Mouse (Mus musculus): ENCODE measurements at regions not wholly inside any gene's neighbourhood (a gene's known extent, or its start where the extent isn't known, plus 50 kb on each side); places are given as distances from the start of the nearest gene placed in this dataset.
"Not testable (repeated sequence)": the region's sequence is repeated elsewhere in the genome, so short reads cannot be mapped to it uniquely, and the experiment has no call there.

GRCm38 (mm10) chr5:76081379-76081778 lies 58.7 kb upstream of the Srd5a3 start:
- in situ Hi-C loops (cut with MboI, MseI): not testable (repeated sequence)

DNA sequence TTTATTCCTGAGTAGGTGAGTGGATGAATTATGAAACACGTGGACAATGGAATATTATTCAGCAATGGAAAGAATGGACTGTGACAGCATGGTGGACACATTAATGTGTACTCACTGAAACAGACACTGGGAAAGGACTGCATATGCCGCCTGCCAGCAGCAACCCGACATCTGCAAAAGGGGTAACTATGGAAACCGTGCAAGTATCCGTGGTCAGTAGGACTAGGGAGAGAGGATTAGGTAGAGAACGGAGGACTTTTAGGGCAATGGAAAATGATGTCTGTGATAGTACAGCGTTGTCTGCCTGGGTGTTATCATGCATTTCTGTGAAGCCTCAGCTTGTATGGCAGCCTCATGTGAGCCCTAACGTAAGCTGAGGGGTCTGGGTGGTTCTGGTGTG lies 59.6 kb upstream of the Srd5a3 start:
- in situ Hi-C loops (cut with MboI, MseI): no loop called here

GRCm38 (mm10) chr5:76079204-76080025 lies 60.7 kb upstream of the Srd5a3 start:
- in situ Hi-C loops (cut with MboI, MseI): loop anchor here in 1 of 2 experiments (5.0 kb wide), 1 partner anchor 33 kb away; no protein-coding TSS in a partner anchor

GRCm38 (mm10) chr5:76078485-76078884 lies 61.6 kb upstream of the Srd5a3 start:
- in situ Hi-C loops (cut with MboI, MseI): loop anchor here in 1 of 2 experiments (5.0 kb wide), 1 partner anchor 34 kb away; no protein-coding TSS in a partner anchor

GRCm38 (mm10) chr5:76076283-76076682 lies 63.8 kb upstream of the Srd5a3 start:
- in situ Hi-C loops (cut with MboI, MseI): loop anchor here in 1 of 2 experiments (5.0 kb wide), 1 partner anchor 36 kb away; no protein-coding TSS in a partner anchor

DNA sequence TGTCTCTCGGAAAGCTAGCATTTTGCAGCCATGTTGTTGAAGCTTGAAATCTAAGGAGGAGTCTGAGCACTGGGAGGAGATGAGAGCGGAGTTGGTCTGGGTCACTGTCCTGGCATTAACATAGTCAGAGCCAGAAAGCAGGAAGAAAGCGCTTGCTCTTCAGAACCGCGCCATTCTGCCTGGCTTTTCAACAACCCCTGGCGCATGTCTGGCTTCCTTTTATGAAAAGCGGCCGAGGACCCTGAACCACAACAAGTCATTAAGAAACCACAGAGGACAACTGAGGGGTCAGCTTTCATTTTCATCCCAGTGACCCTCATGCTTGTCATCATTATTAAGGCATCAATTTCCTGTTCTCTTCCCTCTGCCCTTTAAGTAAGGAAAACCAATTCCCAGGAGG lies 64.7 kb upstream of the Srd5a3 start:
- in situ Hi-C loops (cut with MboI, MseI): loop anchor here in 1 of 2 experiments (5.0 kb wide), 1 partner anchor 37 kb away; no protein-coding TSS in a partner anchor

GRCm38 (mm10) chr5:76067881-76068280 lies 72.2 kb upstream of the Srd5a3 start:
- in situ Hi-C loops (cut with MboI, MseI): no loop called here

DNA sequence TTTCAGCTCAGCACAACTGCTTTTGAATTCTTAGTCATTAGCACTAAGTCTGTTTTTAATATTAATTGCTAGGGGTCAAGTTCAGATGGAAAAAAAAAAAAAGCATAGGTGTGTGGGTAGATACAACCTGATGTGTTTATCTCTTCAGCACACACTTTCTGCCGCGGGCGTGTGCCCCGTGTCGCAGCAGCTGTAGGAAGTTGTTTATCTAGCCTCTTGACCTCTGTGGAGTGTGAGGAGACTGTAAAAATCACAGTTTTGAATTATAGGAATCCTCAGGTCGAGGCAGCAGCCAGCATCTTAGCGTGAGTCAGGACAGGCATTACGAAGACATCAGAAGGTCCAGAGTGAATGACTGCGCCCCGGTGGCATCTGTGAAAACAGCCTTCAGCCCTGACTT lies 72.8 kb upstream of the Srd5a3 start:
- in situ Hi-C loops (cut with MboI, MseI): no loop called here

GRCm38 (mm10) chr5:76065789-76066188 lies 74.3 kb upstream of the Srd5a3 start:
- in situ Hi-C loops (cut with MboI, MseI): no loop called here

GRCm38 (mm10) chr5:76065227-76065626 lies 74.8 kb upstream of the Srd5a3 start:
- in situ Hi-C loops (cut with MboI, MseI): no loop called here

DNA sequence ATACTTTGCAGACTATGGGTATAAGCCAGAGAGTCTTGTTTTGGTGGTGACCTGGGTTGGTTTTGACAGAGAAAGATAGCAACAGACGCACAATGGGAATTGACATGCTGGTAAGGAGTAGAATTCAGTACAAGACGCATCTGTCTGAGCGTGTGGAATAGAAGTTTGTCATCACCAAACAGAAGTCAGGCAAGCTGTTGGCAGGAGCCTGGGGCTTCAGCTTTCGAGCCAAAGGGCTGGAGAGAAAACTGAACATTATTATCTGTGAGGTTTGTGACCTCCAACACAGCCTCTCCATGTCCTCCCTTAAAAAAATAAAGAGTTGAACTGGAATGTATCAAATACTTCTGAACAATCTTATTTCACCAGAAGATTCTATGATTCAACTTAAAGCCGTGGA lies 75.4 kb upstream of the Srd5a3 start:
- in situ Hi-C loops (cut with MboI, MseI): no loop called here

- in situ Hi-C loops (cut with MboI, MseI): no loop called here
These were observed 76.6 kb upstream of the Srd5a3 start for GRCm38 (mm10) chr5:76063473-76063872.

DNA sequence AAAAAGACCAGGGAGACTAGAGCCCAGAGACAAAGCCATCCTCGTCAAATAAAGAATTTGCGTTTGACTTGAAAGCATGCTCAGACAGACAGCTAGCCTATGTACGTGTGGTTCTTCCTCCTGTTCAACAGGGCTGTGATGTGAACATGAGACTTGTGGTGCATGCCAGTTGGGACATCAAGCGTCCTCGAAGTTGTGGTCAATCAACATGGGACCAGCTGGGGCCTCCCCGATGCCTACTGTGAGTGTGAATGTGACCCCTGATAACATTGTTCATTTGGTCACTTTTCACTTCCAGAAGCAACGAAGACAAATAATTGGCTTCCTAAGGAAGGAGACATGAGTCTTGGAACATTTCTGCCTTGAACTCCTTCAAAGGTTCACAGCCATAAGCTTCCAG lies 79.8 kb upstream of the Kdr start:
- in situ Hi-C loops (cut with MboI, MseI): no loop called here

DNA sequence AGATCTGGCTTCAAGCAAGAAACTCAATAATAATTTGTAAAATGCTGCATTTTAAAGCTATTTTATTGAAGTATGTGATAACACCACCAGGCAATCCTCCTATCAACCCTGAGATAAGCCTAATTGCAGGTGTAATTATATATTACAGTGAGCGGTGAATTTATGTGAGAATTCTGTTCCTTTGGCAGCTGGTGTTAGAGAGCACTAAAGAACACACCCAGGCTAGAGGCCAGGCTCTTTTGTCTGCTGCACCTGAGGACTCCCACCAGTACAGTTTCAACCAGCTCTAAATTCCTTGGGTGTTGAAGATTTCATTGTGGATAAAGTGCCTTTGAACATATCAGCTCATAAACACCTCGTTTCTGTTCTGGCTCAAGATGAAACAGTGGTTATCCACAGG lies 77.6 kb upstream of the Kdr start:
- in situ Hi-C loops (cut with MboI, MseI): no loop called here

DNA sequence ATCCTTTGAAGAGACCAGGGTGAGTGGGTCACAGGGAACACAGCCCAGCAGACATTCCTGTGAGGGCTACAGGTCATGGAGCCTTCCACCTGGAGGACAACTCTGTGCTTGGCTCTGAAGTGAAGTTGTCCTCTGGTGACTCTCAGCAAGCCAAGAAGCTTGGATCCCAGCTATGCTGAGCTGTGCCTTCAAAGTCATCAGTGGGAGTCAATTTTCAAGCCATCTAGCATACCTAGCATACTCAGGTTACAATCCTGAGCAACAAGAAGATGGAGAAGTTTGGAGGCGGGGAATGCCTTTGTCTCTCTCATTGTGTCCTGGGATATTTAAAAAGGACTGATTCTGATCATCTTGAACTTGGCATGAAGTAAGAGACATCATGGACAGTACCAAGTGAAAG lies 74.5 kb upstream of the Kdr start:
- in situ Hi-C loops (cut with MboI, MseI): no loop called here

DNA sequence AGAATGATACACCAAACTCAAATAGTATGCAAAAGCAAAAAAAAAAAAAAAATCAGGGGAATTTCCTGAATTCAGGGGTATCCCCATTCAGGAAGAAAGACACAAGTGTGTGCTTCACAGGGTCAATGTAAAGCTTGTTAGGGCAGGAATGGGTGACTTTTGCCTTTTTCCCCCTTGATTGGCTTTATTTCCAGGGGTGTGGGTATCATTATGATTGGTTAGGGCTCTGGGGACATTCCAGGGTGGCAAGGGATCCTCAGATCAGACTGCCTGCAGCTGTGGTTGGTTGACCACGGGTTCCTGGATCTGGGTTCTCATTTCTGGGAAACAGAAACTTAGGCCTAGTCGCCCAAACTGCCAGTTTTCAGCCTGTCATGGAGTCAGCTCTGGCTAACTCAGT lies 73.4 kb upstream of the Kdr start:
- in situ Hi-C loops (cut with MboI, MseI): no loop called here

GRCm38 (mm10) chr5:76048103-76048874 lies 70.0 kb upstream of the Kdr start:
- in situ Hi-C loops (cut with MboI, MseI): loop anchor here in 1 of 2 experiments (10.0 kb wide), 1 partner anchor 173 kb away; no protein-coding TSS in a partner anchor

- in situ Hi-C loops (cut with MboI, MseI): loop anchor here in 1 of 2 experiments (10.0 kb wide), 1 partner anchor 169 kb away; no protein-coding TSS in a partner anchor
These were observed 65.6 kb upstream of the Kdr start for GRCm38 (mm10) chr5:76043521-76044510.

- in situ Hi-C loops (cut with MboI, MseI): loop anchor here in 1 of 2 experiments (10.0 kb wide), 1 partner anchor 166 kb away; no protein-coding TSS in a partner anchor
These were observed 62.4 kb upstream of the Kdr start for GRCm38 (mm10) chr5:76040454-76041203.

DNA sequence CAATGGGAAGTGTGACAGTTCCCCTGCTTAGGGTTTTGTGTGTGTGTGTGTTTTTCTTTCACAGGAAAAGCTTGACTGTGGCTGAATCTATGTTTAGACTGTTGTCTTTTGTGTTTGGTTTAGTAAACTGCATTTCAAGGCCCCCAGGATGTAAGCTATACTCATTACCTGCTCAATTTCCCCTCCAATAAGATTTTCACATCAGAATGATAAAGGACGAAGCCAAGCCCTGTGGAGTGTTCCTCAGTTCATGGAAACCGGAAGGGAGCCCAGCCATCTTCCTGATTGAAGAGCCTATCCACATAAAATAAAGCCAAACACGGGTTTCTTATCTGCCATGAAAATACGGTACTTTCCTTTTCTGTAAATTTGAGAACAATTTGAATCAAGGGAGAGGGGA lies 50.5 kb upstream of the Kdr start:
- in situ Hi-C loops (cut with MboI, MseI): no loop called here

All from T-helper 17 cell (primary cell).